Mouse (Mus musculus): ENCODE measurements around the gene C130050O18Rik.

DNA sequence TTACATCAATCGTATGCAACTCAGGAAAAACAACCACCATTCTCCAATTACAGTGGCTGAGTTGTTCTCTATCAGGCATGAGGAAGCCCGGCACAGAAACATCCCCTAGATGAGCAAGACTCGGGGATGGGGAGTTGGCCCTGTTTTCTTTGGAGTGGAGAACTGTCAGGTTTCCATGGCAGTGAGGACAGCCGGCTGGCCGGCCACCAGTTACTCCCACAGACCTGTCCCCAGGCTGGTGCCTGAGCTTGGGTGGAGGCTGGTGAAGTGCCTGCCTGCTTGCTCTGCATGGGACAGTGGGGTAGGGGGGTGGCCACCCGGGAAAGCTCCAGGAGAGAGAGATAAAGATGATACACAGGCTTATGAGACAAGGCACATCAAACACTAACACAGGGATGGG, 42.9 kb downstream of the C130050O18Rik start:
- TF ChIP-seq CTCF (IDR thresholded peaks at IDR 0.05; ENCODE audit: low read depth, low read length) (no peak), GATA1 (IDR thresholded peaks at IDR 0.05; ENCODE audit: borderline replicate concordance, low read length) (no peak), TAL1 (conservative IDR thresholded peaks at IDR 0.05; ENCODE audit: low read depth, low read length) (no peak)

Measured in G1E (cell line).